Mouse (Mus musculus) NIH3T3 (cell line): Measurements from ENCODE around the gene Csrnp1.
A peak's percentile ranks its signal among the peaks of the same experiment; 100 is the strongest.
"Not testable (repeated sequence)": the region's sequence is repeated elsewhere in the genome, so short reads cannot be mapped to it uniquely, and the experiment has no call there.

Experiments
- DNase-seq: peaks from one replicate; pipeline ENCODE4 v3.0.0-alpha.2; 2012; ENCODE audit warnings: low read depth

Gene Csrnp1

DNA sequence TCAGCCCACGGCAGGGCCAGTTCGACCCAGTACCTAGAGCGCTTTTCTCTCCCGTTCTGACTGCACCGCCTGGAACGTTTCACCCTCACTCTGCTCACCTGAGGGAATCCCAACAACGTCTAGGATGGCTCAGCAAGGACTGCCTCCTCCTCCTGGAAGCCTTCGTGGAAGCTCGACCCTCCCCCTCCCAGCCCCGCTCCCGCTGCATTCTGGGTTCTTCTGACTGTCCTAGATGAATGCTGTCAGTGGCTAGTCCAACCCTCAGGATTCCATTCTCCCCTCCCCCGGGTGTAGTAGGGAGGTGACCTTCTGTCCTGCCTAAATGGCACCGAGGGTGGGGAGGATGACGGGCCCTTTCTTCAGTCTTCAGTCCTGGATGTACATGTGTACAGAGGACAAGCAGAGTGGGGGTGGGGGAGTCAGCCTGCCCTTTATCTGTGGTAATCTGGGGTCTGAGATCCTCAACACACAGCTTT, at the start of gene Csrnp1:
TSS of gene Csrnp1 (minus strand) at position 123 of the 476 bp plus-strand sequence.
- DNase-seq, result no peak

DNA sequence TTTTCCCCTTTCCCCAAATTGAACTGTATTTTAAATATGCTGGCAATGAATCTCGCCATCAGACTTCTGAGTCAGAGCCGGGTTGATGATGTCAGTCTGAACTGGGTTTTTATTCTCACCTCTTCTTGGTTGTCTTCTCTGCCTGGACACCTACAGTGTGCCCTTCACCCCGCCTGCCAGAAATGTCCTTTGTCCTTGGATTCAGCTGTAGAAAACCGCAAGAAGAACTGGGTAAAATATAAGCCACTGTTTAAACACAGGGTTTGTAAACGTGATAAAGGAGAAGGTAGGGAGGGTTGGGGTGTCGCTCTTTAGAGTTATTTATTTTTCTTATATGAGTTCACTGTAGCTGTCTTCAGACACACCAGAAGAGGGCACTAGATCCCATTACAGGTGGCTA, 48.3 kb upstream of the Csrnp1 start:
- no peak for DNase-seq

DNA sequence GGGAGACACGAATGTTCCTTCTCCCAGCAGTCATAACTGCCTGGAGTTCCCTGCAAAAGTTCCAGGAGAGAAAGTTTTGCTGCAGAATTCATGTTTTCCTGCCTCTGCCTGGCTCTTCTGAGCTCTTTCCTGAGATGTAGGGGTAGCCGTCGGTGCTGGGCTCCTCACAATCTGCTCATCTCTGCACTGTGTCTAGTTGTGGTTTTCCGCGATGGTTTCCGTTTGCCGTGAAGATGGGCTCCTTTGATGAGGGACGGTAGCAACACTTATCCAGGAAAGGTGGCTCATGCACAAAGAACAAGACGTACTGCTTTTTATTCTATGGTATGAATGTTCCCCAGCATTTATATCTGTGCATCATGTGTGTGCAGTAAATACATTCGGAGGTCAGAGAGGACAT, 46.0 kb upstream of the Csrnp1 start:
- DNase-seq, result no peak

DNA sequence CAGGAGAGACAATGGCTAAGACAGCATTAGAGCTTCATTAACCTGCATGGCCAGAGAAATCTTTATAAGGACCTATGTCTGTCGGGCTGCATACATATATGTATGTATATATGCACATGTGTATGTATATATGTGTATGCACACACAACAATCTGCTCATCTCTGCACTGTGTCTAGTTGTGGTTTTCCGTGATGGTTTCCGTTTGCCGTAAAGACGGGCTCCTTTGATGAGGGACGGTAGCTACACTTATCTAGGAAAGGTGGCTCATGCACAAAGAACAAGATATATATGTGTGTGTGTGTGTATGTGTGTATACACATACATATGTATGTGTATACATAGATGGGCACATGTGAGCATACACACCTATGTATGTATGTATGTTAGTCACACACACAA, 45.4 kb upstream of the Csrnp1 start:
- no peak for DNase-seq

GRCm38 (mm10) chr9:120027401-120028151, 43.1 kb upstream of the Csrnp1 start:
- DNase-seq, result peak; percentile 86

- DNase-seq, result no peak
These were observed 40.2 kb upstream of the Csrnp1 start for GRCm38 (mm10) chr9:120024625-120025024.

DNA sequence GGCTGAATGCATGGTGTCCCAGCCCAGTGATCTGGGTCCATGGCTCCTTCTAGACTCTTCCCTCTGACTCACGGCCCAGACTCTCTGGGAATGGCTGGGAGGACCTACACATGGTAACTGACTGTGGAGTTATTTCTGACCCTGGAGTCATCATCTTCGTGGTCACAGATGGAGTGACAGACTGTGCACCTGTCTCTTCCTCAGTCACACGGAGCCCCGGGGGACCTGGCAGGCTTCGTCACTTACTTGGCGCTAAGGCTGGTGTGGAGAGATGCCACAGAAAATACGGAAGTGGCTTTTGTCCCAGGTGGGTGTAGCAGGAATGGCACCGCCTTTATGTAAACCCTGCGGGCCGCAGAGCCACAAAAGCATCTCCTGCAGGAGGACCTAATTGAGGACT, 39.7 kb upstream of the Csrnp1 start:
- DNase-seq, result no peak

DNA sequence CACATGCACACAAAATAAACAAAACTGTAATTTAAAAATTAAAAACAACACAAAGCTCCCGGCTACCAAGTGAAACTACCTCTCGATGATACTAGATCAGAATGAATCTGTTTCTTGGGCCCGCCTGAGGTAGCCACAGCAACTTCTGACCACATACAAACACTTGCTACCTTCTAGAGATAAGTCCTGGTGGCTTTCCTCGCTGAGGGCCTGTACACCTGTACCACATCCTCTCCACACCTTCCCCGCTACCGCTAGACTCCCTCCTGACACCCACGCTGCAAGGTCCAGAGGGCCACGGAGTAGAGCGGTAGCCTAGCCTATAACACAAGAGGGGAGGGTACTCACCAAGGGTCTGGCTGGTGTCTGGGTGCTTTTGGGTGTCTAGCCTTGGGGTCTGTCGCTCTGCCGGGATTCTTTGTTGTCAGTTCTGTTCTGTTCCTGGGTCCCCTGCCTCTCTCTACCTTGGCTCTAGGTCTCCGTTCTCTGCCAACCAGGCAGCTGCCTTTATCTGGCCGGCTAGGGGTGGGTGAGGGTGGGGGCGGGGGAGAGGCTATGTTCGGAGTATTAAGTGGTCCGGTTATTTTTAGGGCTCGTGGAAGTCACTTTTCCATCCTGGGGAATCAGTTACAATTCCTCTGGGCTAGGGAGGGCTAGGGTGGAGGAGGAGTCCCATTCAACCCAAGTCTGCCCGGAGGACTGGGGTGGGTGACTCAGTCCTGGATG, 38.8 kb upstream of the Csrnp1 start, which contains the start of gene Xirp1:
TSS of gene Xirp1 (minus strand) at position 513 of the 726 bp plus-strand sequence.
- DNase-seq, result no peak

GRCm38 (mm10) chr9:120021164-120021563, 36.7 kb upstream of the Csrnp1 start:
- no peak for DNase-seq

- peak; percentile 89 for DNase-seq
These were observed 35.9 kb upstream of the Csrnp1 start for GRCm38 (mm10) chr9:120020285-120020890.

DNA sequence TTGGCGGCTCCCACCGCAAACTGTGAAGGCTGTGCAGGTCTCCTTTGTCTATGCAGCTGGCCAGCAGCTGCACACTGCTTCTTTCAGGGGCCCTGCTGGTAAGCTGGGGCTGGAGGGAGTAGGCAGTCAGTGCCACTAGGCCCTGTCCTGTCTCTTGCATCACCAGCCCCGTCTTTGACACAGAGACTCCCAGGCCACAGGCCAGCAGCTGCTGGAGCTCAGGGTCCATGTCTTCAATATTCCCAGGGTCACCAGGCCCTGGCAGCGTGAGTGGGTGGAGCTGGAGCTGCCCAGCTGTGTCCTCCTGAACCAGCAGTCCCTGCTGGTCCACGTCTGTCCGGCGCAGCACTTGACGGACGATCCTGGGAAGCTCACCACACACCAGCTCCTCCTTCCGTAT, 32.5 kb upstream of the Csrnp1 start:
- no peak for DNase-seq

GRCm38 (mm10) chr9:120014828-120015227, 30.4 kb upstream of the Csrnp1 start:
- DNase-seq, result no peak

GRCm38 (mm10) chr9:120013251-120013820, 28.9 kb upstream of the Csrnp1 start:
- DNase-seq, result peak; percentile 51

- peak; percentile 24 for DNase-seq
These were observed 28.3 kb upstream of the Csrnp1 start for GRCm38 (mm10) chr9:120012781-120013180.

DNA sequence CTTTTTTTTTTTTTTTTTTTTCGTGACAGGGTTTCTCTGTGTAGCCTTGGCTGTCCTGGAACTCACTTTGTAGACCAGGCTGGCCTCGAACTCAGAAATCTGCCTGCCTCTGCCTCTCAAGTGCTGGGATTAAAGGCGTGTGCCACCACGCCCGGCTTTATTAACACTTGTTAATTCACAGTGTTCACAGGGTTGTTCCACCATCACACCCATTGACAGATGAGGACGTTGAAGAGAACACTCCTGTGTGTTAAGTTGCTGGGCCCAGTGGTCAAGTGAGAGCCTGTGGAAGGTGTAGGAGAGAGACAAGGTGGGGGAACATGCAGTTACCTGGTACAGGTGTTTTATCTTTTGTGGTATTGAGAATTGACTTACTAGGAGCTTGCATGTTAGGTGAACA, 27.7 kb upstream of the Csrnp1 start:
- not testable (repeated sequence) for DNase-seq

GRCm38 (mm10) chr9:120011533-120011932, 27.1 kb upstream of the Csrnp1 start:
- DNase-seq, result peak; percentile 96

DNA sequence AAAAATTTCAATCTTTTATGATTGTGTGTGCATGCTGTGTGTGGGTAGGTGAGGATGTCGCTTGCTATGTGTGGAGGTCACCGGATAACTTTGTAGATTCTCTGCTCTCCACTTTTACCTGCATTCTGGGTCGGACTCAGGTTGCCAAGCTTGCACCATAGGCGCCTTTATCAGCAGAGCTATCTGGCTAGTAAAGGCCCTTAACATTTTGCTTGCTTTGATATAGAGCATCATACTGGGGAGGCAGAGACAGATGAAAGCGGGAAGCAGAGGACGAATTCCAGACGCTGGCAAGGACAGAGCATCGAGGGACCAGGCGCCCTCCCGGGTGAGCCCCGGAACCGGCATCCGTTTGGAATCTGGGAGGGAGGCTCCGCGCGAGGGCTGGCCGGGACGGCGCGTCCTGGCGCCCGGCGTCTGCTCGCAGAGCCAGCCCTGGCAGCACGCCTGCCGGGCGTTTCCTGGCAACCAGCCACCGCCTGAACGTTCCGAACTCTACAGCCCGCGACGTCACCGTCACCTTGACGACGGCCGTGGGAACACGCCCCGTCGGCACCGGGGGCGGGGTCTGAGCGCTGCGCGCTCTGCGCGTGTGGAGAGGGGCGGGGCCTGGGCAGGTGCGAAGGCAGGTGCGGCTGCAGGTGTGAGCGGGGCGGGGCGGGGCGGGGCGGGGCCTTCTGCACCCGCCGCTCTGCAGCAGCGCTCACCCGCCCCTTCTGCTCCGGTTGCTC, 26.5 kb upstream of the Csrnp1 start:
- DNase-seq, result peak; percentile 97

- no peak for DNase-seq
These were observed 25.4 kb upstream of the Csrnp1 start for GRCm38 (mm10) chr9:120009871-120010270.

DNA sequence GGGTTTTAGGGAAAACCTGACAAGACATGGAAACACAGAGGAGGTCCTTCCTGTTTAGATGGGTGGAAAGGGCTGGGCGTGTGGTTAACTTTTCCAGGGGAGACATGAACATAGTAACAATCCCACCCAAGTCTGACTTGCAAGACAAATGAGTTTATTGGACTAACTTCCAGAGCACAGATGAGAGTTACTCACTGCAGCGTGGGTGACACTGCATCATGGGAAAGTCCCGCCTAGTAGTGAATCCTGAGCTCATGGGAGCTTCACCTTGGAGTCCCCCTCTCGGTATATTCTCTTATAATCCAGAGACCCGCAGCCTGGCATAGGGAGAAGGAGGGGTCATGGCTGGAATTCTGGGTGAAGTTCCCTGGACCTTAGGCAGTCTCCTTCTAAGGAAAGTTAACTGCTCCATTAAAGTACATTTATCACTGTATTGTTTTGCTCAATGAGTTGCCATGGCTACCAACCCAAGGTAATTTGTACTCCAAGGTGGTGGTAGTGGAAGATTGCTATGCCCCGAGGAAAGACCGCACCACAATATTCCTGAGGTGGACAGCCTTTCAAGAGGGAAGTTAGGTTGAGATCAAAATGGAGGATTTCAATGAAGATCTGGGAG, 24.9 kb upstream of the Csrnp1 start:
- no peak for DNase-seq

DNA sequence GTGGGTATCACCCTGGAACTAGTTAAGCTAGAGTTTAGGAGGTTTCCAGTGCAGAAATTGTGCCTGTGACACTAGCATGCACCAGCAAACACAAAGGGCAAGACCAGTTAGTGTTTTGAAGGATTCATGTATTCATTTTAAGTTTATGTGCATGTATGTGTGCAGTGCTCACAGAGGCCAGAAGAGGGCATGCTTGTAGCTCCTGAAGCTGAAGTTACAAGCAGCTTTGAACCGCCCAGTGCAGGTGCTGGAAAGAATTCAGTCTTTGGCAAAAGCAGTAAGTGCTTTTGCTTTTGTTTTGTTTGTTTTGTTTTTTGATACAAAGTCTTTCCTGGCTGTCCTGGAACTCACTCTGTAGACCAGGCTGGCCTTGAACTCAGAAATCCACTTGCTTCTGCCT, 23.4 kb upstream of the Csrnp1 start:
- no peak for DNase-seq

DNA sequence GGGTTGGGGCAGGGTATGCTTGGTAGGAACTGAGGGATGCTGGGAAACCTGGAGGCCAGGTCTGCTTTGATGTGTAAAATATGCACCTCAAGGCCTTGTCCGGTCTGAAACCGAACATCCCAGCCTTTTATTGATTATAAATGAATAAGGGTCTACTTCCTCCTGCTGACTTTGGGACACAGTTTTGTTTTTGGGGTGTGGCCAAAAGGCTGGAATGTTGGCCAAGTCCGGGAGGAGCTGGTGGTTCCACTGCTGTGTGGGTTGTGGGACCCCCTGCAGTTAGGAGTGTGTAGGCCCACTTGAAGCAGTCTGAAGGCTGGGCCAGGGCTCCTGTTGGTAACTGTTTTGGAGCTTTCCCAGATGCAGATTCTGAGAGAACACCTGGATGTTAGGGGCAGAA, 21.5 kb upstream of the Csrnp1 start:
- DNase-seq, result no peak
